Mouse (Mus musculus) limb, embryonic 12.5 days (tissue): ENCODE measurements around the gene Pex12. TPM values are rescaled to one million over a fixed set of nuclear protein-coding genes. Genes with fewer than 3 reads are reported as not detected.
A peak's percentile ranks its signal among the peaks of the same experiment; 100 is the strongest.

ENCODE experiments used
- ATAC-seq: fragments of 200-750 bp; cut with Nextera tagmentation; 2 replicates; pipeline ENCODE4 v1.8.0; 2017; ENCODE audit warnings: low read depth, moderate TSS enrichment; ENCODE audit not compliant: insufficient number of reproducible peaks, insufficient read depth, low FRiP score, low TSS enrichment
- H3K27ac ChIP-seq: fragments of 300-500 bp; sonication (generic); 2 replicates; pipeline ENCODE4 v1.5.1; 2016; ENCODE audit warnings: mild to moderate bottlenecking, moderate library complexity
- H3K27me3 ChIP-seq: fragments of 300-500 bp; sonication (generic); 2 replicates; pipeline ENCODE4 v1.6.1; 2016; ENCODE audit warnings: mild to moderate bottlenecking, moderate library complexity
- H3K36me3 ChIP-seq: fragments of 300-500 bp; sonication (generic); 2 replicates; pipeline ENCODE4 v1.6.1; 2016; ENCODE audit warnings: mild to moderate bottlenecking, moderate library complexity
- H3K4me1 ChIP-seq: fragments of 300-500 bp; sonication (generic); replicated peaks from 2 replicates; pipeline ENCODE4 v1.6.1; 2016
- H3K4me2 ChIP-seq: fragments of 300-500 bp; sonication (generic); 2 replicates; pipeline ENCODE4 v1.6.1; 2016; ENCODE audit warnings: mild to moderate bottlenecking, moderate library complexity
- H3K4me3 ChIP-seq: fragments of 300-500 bp; sonication (generic); replicated peaks from 2 replicates; pipeline ENCODE4 v1.5.1; 2016; ENCODE audit warnings: mild to moderate bottlenecking
- H3K9ac ChIP-seq: fragments of 300-500 bp; sonication (generic); replicated peaks from 2 replicates; pipeline ENCODE4 v1.6.1; 2016; ENCODE audit warnings: mild to moderate bottlenecking, moderate library complexity
- H3K9me3 ChIP-seq: fragments of 300-500 bp; sonication (generic); 2 replicates; pipeline ENCODE4 v1.6.1; 2016; ENCODE audit warnings: mild to moderate bottlenecking, moderate library complexity
- WGBS: fragments of 180-500 bp; shearing (Covaris S2); methylation state at CpG from one replicate; pipeline ENCODE4 v1.1.7; 2016; 5-methylcytosine and 5-hydroxymethylcytosine counted together
- polyA plus RNA-seq: library from polyadenylated mRNA; unstranded; fragments of >200 nt; fragmentation: Nextera tagmentation; extraction: Ambion mirVana; gene quantifications from 2 replicates; pipeline ENCODE4 v1.2.1, GENCODE M21; 2016

Gene Pex12
- polyA plus RNA-seq, 1 experiment from 2014 or later = 13.7 TPM

DNA sequence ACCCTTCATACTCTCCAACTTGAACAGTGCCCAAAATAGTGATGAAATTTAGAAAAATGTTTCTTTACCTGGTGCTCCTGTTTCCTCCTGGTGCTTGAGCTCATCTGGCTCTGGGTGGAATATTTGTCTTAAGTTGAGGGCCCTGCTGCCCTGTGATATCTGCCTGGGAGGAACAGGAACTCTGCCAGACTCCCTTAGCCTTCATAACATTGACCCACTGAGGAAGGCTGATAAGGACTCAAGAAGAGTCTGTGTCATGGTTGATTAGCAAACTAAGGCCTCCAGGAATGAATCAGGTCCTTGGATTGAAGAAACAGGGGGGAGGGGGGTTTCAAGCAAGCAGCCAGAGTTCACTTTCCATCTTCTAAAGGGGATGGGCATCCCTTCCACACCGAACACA lies 15.8 kb downstream of the Pex12 start, which contains the start of gene Slfn14:
Gene Slfn14, minus strand, starts transcription at position 161 of the 400 bp plus-strand sequence.
- Histone ChIP-seq H3K4me2 (no peak within 1 kb of the TSS), H3K9ac (no peak within 1 kb of the TSS), H3K27ac (no peak within 1 kb of the TSS), H3K27me3 (no peaks in the 10 kb centered on the region), H3K4me1 (0 out of 2 replicates have a peak, but pooled peaks cover 4% of the 10 kb centered on the region), H3K36me3 (no peaks in the 10 kb centered on the region), H3K9me3 (no peaks in the 10 kb centered on the region), H3K4me3 (no peak within 1 kb of the TSS)
- ATAC-seq = no peak
- WGBS = 69% methylated on average over 1 of the region's 1 CpGs

DNA sequence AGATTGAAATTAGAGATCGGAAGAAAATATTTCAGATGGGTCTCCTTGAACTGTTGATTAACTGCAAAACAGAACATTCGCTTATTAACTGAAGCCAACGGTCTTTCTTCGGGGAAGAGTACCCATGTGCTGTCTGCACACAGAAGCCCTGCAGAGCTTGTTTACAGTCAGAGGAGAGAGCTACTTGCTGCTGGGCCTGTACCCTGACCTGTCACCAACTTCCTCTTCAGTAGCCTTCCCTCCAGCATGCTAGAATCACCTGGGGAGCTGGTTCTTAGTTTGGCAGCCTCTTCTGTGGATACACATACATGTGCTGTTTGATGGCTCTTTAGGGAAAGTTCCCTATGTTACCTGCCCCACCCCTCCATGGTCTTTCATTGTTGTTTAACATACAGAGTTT lies 16.8 kb downstream of the Pex12 start:
- Histone ChIP-seq H3K27me3 (no peaks in the 10 kb centered on the region), H3K4me1 (no peaks in the 10 kb centered on the region), H3K9ac (no peak overlapping the region), H3K27ac (no peak overlapping the region), H3K4me2 (no peak overlapping the region), H3K36me3 (no peaks in the 10 kb centered on the region), H3K4me3 (no peak overlapping the region), H3K9me3 (no peaks in the 10 kb centered on the region)
- 87% methylated on average over 4 of the region's 4 CpGs for WGBS
- no peak for ATAC-seq

GRCm38 (mm10) chr11:83282084-83282483 lies 20.3 kb downstream of the Pex12 start:
- H3K4me2 ChIP-seq = no peak overlapping the region
- no peaks in the 10 kb centered on the region; the same call in 1 of the 2 replicates for H3K27me3 ChIP-seq
- no peaks in the 10 kb centered on the region for H3K9me3 ChIP-seq
- H3K4me1 ChIP-seq = no peaks in the 10 kb centered on the region
- H3K36me3 ChIP-seq = no peaks in the 10 kb centered on the region
- no peak for ATAC-seq
- no peak overlapping the region for H3K27ac ChIP-seq
- no peak overlapping the region for H3K4me3 ChIP-seq
- H3K9ac ChIP-seq = no peak overlapping the region
- 53% methylated on average over 2 of the region's 2 CpGs for WGBS

- WGBS = 74% methylated on average over 6 of the region's 6 CpGs
- H3K27me3 ChIP-seq = no peaks in the 10 kb centered on the region; the same call in 1 of the 2 replicates
- no peak overlapping the region for H3K27ac ChIP-seq
- ATAC-seq = no peak
- H3K9me3 ChIP-seq = no peaks in the 10 kb centered on the region
- no peaks in the 10 kb centered on the region for H3K4me1 ChIP-seq
- no peak overlapping the region for H3K4me3 ChIP-seq
- H3K4me2 ChIP-seq = no peak overlapping the region
- no peaks in the 10 kb centered on the region for H3K36me3 ChIP-seq
- H3K9ac ChIP-seq = no peak overlapping the region
These were observed 22.7 kb downstream of the Pex12 start for GRCm38 (mm10) chr11:83279691-83280090.

GRCm38 (mm10) chr11:83279024-83279423 lies 23.4 kb downstream of the Pex12 start:
- Histone ChIP-seq H3K4me3 (no peak overlapping the region), H3K27ac (no peak overlapping the region), H3K27me3 (no peaks in the 10 kb centered on the region; the same call in 1 of the 2 replicates), H3K9me3 (no peaks in the 10 kb centered on the region), H3K36me3 (no peaks in the 10 kb centered on the region), H3K9ac (no peak overlapping the region), H3K4me2 (no peak overlapping the region), H3K4me1 (no peaks in the 10 kb centered on the region)
- whole genome bisulfite sequencing = 80% methylated on average over 4 of the region's 4 CpGs
- no peak for ATAC-seq

- Histone ChIP-seq H3K27me3 (no peaks in the 10 kb centered on the region; the same call in 1 of the 2 replicates), H3K27ac (no peak overlapping the region), H3K4me3 (no peak overlapping the region), H3K9ac (no peak overlapping the region), H3K36me3 (no peaks in the 10 kb centered on the region), H3K4me1 (no peaks in the 10 kb centered on the region), H3K9me3 (no peaks in the 10 kb centered on the region), H3K4me2 (no peak overlapping the region)
- no peak for ATAC-seq
- 70% methylated on average over 7 of the region's 7 CpGs for WGBS
These were observed 26.1 kb downstream of the Pex12 start for GRCm38 (mm10) chr11:83276251-83276650.

GRCm38 (mm10) chr11:83271951-83272843 lies 30.2 kb downstream of the Pex12 start:
- Histone ChIP-seq H3K27ac (no peak overlapping the region), H3K4me3 (no peak overlapping the region), H3K36me3 (no peaks in the 10 kb centered on the region), H3K27me3 (no peaks in the 10 kb centered on the region; the same call in 1 of the 2 replicates), H3K4me1 (no peaks in the 10 kb centered on the region), H3K9ac (no peak overlapping the region), H3K4me2 (no peak overlapping the region), H3K9me3 (no peaks in the 10 kb centered on the region)
- no peak; the same call in 1 of the 2 replicates for ATAC-seq
- WGBS = 15% methylated on average over 2 of the region's 2 CpGs

DNA sequence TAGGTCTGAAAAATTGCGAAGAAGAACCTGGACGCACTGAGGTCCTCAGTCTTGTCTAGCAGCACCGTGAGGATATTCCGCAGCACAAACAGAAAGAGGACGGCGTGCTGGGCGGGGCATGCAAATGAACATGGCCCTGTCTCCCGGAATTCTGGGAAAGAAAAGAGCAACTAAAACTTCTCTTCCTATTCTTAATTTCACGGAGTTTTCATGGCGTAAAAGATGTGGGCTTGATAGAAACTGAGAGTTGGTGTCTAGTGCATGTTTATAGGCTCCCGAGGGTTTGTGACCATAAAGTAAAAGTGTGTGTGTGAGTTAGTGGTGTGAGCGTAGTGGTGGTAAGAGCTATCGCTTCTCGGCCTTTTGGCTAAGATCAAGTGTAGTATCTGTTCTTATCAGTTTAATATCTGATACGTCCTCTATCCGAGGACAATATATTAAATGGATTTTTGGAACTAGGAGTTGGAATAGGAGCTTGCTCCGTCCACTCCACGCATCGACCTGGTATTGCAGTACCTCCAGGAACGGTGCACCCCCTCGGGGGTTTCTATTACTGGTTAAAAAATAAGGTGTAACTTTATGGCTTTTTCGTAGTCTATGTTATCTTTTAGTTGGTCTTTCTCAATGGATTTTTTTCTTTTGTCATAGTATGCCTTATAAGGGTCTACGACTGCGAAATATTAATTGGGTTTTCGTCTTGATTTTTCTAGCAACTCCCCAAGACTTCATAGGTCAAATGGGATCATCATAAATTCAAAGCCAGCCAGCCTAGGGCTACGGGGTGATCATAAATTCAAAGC lies 31.0 kb downstream of the Pex12 start:
- Histone ChIP-seq H3K9me3 (no peaks in the 10 kb centered on the region), H3K27me3 (no peaks in the 10 kb centered on the region; the same call in 1 of the 2 replicates), H3K27ac (peak overlapping the region; percentile 87), H3K4me3 (peak overlapping the region; percentile 40), H3K4me2 (peak overlapping the region; percentile 62), H3K4me1 (no peaks in the 10 kb centered on the region), H3K36me3 (no peaks in the 10 kb centered on the region), H3K9ac (peak overlapping the region; percentile 53; the same call in 1 of the 2 replicates)
- WGBS = under 1% methylated on average over 26 of the region's 26 CpGs
- ATAC-seq = peak; percentile 88

- ATAC-seq = peak; percentile 4; the same call in 1 of the 2 replicates
- Histone ChIP-seq H3K27ac (peak overlapping the region; percentile 87), H3K4me3 (peak overlapping the region; percentile 40), H3K27me3 (no peaks in the 10 kb centered on the region), H3K36me3 (no peaks in the 10 kb centered on the region), H3K9ac (peak overlapping the region; percentile 53), H3K4me1 (no peaks in the 10 kb centered on the region), H3K9me3 (no peaks in the 10 kb centered on the region), H3K4me2 (peak overlapping the region; percentile 62)
- under 1% methylated on average over 6 of the region's 6 CpGs for WGBS
These were observed 31.6 kb downstream of the Pex12 start for GRCm38 (mm10) chr11:83270842-83271150.

DNA sequence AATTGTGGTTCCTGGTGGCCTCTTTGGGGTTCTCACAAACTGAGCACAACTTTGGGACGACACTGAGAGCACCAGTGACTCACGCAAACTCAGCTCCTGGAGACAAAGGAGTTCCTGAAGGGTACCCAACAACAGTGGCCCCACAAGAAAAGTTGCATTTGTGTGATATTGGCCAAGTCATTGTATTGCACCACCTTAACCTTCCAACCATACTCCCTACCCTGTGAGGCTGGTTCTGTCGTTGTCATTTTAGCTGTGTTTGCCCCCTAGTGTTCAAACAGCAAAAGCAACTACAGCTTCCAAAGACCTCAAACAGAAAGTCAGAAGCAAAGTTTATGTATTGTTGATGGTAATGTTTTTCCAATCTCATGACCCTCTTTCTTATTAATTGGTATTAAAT lies 39.2 kb downstream of the Pex12 start:
- no peak overlapping the region for H3K4me2 ChIP-seq
- WGBS = 56% methylated on average over 3 of the region's 3 CpGs
- H3K36me3 ChIP-seq = no peaks in the 10 kb centered on the region
- H3K9ac ChIP-seq = no peak overlapping the region
- no peak for ATAC-seq
- no peaks in the 10 kb centered on the region for H3K27me3 ChIP-seq
- H3K9me3 ChIP-seq = no peaks in the 10 kb centered on the region
- no peak overlapping the region for H3K27ac ChIP-seq
- H3K4me1 ChIP-seq = no peaks in the 10 kb centered on the region
- H3K4me3 ChIP-seq = no peak overlapping the region

DNA sequence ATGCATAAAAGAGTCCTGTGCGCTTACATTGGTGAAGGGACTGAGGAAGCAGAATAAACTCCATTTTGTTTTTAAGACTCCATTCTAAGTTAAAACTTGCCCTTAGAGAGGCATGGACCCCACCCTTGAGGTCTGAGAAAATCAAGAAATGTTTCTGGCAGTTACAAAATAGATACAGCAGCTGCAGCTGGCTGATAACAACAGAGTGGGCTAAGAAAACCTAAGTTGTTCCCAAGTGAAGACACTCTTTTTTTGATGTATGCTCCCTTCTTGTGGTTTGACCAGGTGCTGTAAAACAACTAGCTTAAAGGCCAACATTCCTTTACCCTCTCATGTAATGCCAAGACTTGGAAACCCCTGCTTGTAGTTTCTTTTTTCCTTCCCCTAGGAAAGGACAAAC lies 39.7 kb downstream of the Pex12 start:
- Histone ChIP-seq H3K27ac (no peak overlapping the region), H3K9ac (no peak overlapping the region), H3K4me1 (no peaks in the 10 kb centered on the region), H3K27me3 (no peaks in the 10 kb centered on the region), H3K4me2 (no peak overlapping the region), H3K9me3 (no peaks in the 10 kb centered on the region), H3K4me3 (no peak overlapping the region), H3K36me3 (no peaks in the 10 kb centered on the region)
- ATAC-seq = no peak
- 85% methylated on average over 1 of the region's 1 CpGs for WGBS
